Mouse (Mus musculus) kidney, adult 8-10 months (tissue): ENCODE measurements around the gene C7.

ENCODE experiments used
- DNase-seq, 2 experiments: peaks; one replicate each; pipeline ENCODE4 v3.0.0; 2022

Gene C7

GRCm38 (mm10) chr15:4973355-4973754, 90.2 kb downstream of the C7 start:
- no peak for DNase-seq
